In the genomic region with DNA sequence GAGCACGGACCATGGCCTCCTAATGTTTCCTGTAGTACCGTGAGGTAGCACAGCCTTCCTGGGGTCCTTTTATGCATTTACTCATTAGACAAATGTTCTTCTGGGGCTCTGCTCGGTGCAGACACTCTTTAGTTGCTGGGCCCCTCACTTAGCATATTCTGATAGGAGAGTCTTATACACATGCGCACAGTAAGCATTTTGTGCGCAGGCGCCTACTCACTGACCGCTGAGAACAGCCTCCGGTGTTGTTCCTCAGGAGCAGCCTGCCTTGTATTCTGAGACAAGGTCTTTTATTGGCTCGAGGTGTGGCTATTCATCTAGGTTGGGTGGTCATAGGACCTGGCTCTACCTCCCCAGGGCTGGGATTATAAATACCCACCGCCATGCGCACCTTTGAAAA, we compare ENCODE assay signal across 26 mouse cellular contexts. TPM values are rescaled to one million over a fixed set of nuclear protein-coding genes. Genes with fewer than 3 reads are reported as not detected.
DNase-seq lines count a peak whose midpoint lies in the region; ATAC-seq and TF ChIP-seq lines count a peak whose summit lies in the region.
"Had no signal": no experiment of that assay in that cellular context is flagged by ENCODE, and none has a peak within 500 bp of the region (broad histone marks: within the 10 kb centered on the region; RNA-seq: fewer than 3 reads in every experiment).

No protein-coding gene starts in this region.

- no peak for DNase-seq in frontal cortex, postnatal 36 days (ENCODE audit: low spot score in 2 of 2)
- peak; percentile 71 for DNase-seq in ES-E14 (ENCODE audit: low read depth, low spot score)
- no peak for DNase-seq in gastrocnemius, postnatal 10 days
- DNase-seq in adrenal gland, postnatal 25 days, result no peak
- DNase-seq: adrenal gland, adult 2 months; adrenal gland, postnatal 14 days; cerebellum, adult 11-12 months; cerebellum, adult 8-10 months; cerebellum, postnatal 10 days; cerebellum, postnatal 36 days; gastrocnemius, postnatal 36 days; heart, adult 11 months; kidney, adult 11 months had no signal

- 81% methylated on average over 11 of the region's 11 CpGs for WGBS in olfactory bulb, adult 2 months

- no peak overlapping the region; the same call in 1 of the 2 replicates for H3K27ac ChIP-seq in ES-E14 (ENCODE audit: insufficient read depth, low read depth, low read length, poor library complexity, severe bottlenecking)
- peak overlapping the region; percentile 17; the same call in 1 of the 2 replicates for H3K27ac ChIP-seq in olfactory bulb, adult 2 months (ENCODE audit: insufficient read depth, low read depth, low read length)
- H3K27ac ChIP-seq: forebrain, embryonic 10.5 days; forebrain, embryonic 13.5 days; hindbrain, embryonic 13.5 days; intestine, embryonic 15.5 days had no signal

- H3K4me3 ChIP-seq in ES-E14 (ENCODE audit: insufficient read depth in 1 of 2, low read depth in 1 of 2, low read length in 2 of 2, poor library complexity in 1 of 2, severe bottlenecking in 1 of 2), result peak overlapping the region; percentile 29 to 53
- H3K4me3 ChIP-seq in olfactory bulb, adult 2 months (ENCODE audit: insufficient read depth, low read depth, low read length), result no peak overlapping the region
- H3K4me3 ChIP-seq: forebrain, embryonic 10.5 days; forebrain, embryonic 13.5 days; hindbrain, embryonic 13.5 days; intestine, embryonic 15.5 days had no signal

- TF ChIP-seq POLR2A in olfactory bulb, adult 2 months (IDR thresholded peaks at IDR 0.05; ENCODE audit: insufficient read depth, low read depth, low read length), result no peak

- peak; percentile 73 for ATAC-seq in frontal cortex, adult (ENCODE audit: low TSS enrichment)
- ATAC-seq: forebrain, embryonic 13.5 days; forebrain, embryonic 16.5 days; hindbrain, embryonic 16.5 days; intestine, embryonic 15.5 days had no signal

- H3K9ac ChIP-seq in ES-E14 (ENCODE audit: insufficient read depth, low read depth, low read length, poor library complexity, severe bottlenecking), result peak overlapping the region; percentile 61; the same call in 1 of the 2 replicates
- H3K9ac ChIP-seq: forebrain, embryonic 13.5 days; hindbrain, embryonic 13.5 days; intestine, embryonic 15.5 days had no signal

- H3K4me1 ChIP-seq in ES-E14 (ENCODE audit: control insufficient read depth in 2 of 2, insufficient read depth in 2 of 2, low read length in 2 of 2, poor library complexity in 1 of 2), result peaks cover 2 to 14% of the 10 kb centered on the region in 2 experiments; a peak in 3 of 4 replicates
- H3K4me1 ChIP-seq in olfactory bulb, adult 2 months (ENCODE audit: control insufficient read depth, insufficient read depth, low read length), result peaks cover 16% of the 10 kb centered on the region
- H3K4me1 ChIP-seq: forebrain, embryonic 13.5 days; hindbrain, embryonic 13.5 days; intestine, embryonic 15.5 days had no signal

- H3K36me3 ChIP-seq in ES-E14 (ENCODE audit: control insufficient read depth, insufficient read depth, low read length, poor library complexity, severe bottlenecking), result no peaks in the 10 kb centered on the region
- H3K36me3 ChIP-seq: forebrain, embryonic 10.5 days; hindbrain, embryonic 13.5 days; intestine, embryonic 15.5 days had no signal

- in situ Hi-C loops in ES-E14 (cut with MboI; ENCODE audit: low sequenced_read_pairs in 2 of 2, unreplicated experiment in 2 of 2), result no loop called here

- no peaks in the 10 kb centered on the region for H3K9me3 ChIP-seq in ES-E14 (ENCODE audit: control insufficient read depth, insufficient read depth, low read depth, low read length)
- H3K9me3 ChIP-seq: forebrain, embryonic 10.5 days; forebrain, embryonic 13.5 days; hindbrain, embryonic 13.5 days; intestine, embryonic 15.5 days had no signal

- TF ChIP-seq CTCF in olfactory bulb, adult 2 months (IDR thresholded peaks at IDR 0.05; ENCODE audit: insufficient read depth, low read depth, low read length), result no peak

TF ChIP-seq in ES-E14, 5 proteins besides CTCF, POLR2A, EP300 and RAD21:
- no peak for TF ChIP-seq MAFK (IDR thresholded peaks at IDR 0.05; ENCODE audit: insufficient read depth, low read depth, low read length)
- TF ChIP-seq ZC3H11A (IDR thresholded peaks at IDR 0.05; ENCODE audit: borderline replicate concordance, low read depth, low read length), result no peak
- no peak for TF ChIP-seq CHD2 (IDR thresholded peaks at IDR 0.05; ENCODE audit: low read depth, low read length)
- TF ChIP-seq ZNF384 (IDR thresholded peaks at IDR 0.05; ENCODE audit: low read depth, low read length), result no peak
- no peak for TF ChIP-seq HCFC1 (IDR thresholded peaks at IDR 0.05; ENCODE audit: borderline replicate concordance, insufficient read depth, low read length)
TF ChIP-seq in ES-E14: peak in this region for 0.

RNA-seq across cellular contexts. Expression of gene Cacng5, which starts 16.4 kb away (rescaled TPM):
- total RNA-seq in ES-E14 (2012; rRNA removed), result 0.40 and 0.63 TPM in 2 replicates
- polyA plus RNA-seq in olfactory bulb, adult 2 months (2012; ENCODE audit: insufficient read depth, insufficient read length, low replicate concordance, missing spikeins), result 289 TPM in 1 of 2 replicates, not detected in the other
- under 1 TPM; 0.38 TPM for total RNA-seq in gastrocnemius, postnatal 10 days (2021)
- 0.15 TPM in 1 of 2 replicates, not detected in the other for total RNA-seq in adrenal gland, postnatal 25 days (2021)
- total RNA-seq: gastrocnemius, adult 8-10 months; gastrocnemius, postnatal 36 days; heart, adult 8-10 months; hematopoietic stem cell, adult 5-6 weeks had no signal
- polyA plus RNA-seq: heart, embryonic 11.5 days; heart, postnatal 0 days had no signal
